Mouse (Mus musculus) E14TG2a.4 (cell line): ENCODE measurements around the gene Zhx3.

Source experiments
- CTCF ChIP-seq: conservative IDR thresholded peaks from 2 replicates; pipeline ENCODE4 v1.5.1; 2014; ENCODE audit warnings: low read length
- NANOG ChIP-seq: IDR thresholded peaks from 2 replicates; pipeline ENCODE4 v1.6.1; 2014; ENCODE audit warnings: borderline replicate concordance, low read length, mixed read lengths
- POU5F1 ChIP-seq: IDR thresholded peaks from 2 replicates; pipeline ENCODE4 v1.6.1; 2014; ENCODE audit warnings: low read length, borderline replicate concordance

GRCm38 (mm10) chr2:160736466-160736865 is 136.3 kb downstream of the Zhx3 start:
- TF ChIP-seq CTCF (no peak), NANOG (no peak), POU5F1 (no peak)
